Mouse (Mus musculus) urinary bladder, postnatal 14 days (tissue): ENCODE data around the gene Map3k7cl.

Experiments used
- DNase-seq: peaks from one replicate; pipeline ENCODE4 v3.0.0; 2021; ENCODE audit warnings: low spot score

Map3k7cl gene

DNA sequence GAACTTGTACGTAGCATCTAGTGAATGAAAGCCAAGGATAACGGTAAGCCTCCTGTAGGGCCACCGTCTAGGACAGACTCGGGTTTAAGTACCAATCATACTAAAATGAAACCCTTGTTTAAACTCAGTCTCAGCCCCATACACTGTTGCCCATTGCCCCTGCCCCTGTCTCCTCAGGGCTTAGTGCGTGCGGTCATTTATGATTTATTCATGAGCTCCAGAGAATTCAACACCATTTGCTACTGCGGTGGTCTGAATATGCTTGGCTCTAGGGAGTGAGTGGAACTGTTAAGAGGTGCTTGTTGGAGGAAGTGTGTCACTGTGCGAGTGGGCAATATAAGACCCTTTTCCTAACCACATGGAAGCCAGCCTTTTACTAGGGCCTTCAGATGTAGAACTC, 34.7 kb downstream of the Map3k7cl start:
- no peak for DNase-seq

DNA sequence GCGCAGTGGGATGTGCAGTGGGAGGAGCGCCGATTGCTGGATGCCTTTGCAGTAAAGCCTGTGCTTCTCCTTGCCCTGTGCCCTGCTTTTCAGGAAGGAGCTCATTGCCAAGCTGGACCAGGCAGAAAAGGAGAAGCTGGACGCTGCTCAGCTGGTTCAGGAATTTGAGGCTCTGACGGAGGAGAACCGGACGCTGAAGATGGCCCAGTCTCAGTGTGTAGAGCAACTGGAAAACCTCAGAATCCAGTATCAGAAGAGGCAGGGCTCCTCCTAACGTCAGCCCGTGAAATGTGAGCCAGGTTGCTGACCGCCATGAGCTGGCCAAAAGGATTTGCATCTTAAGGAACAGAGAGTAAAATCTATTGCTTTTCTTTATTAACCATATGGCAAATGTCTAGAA, 41.0 kb downstream of the Map3k7cl start:
- no peak for DNase-seq

DNA sequence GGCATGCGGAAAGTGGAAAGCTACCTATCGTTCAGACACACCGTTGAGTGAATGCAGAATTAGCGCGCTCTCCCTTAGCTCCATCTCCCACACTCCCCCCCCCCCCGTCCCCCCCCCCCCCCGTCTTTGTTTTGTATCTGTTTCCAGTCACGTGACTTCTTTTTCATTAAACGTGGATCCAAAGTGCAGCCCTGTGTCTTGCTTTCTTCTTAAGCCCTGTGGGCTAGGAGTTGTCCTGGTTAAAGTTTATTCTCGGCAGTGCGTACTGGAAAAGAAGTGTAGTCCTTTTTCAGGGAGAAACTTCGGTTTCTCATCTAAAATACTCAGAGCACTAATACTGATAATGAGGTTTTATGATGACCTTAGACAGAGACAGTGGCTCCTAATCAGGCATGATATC, 42.0 kb downstream of the Map3k7cl start:
- no peak for DNase-seq

DNA sequence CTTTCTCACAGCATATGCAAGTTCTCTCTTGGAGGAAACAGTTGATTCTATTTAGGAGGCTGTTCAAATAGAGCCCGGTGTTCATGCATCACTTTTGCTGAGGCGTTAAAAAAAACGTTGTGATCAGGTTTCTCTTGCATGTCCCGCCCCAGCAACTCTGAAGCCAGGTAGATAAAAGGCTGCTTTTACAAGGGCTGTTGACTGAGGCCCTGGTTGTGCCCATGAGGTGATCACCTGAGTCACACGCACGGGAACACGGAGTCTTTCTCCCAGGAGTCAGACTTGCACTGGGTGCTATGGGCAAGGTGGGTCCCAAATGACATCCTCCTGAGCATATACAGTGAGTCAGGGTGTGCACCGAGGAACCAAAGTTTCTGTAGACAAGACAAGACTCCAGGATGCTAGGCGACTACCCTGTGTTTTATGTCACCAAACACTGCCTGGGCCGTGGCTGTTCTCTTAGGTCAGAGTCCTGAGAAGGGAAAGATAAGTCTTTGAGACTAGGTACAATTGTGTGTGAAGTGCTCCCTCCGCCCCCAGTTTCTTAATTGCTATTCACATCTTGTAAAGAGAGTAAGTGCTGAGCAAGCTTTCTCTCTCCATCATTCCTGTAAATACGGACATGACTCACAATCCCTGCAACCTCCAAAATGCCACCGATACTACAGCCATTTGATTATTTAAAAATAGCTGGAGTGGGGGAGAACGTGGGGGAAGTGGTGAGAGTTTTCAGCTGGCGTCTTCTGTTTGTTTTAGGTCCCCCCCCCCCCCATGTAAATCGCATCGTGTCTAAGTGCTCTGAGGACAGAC, 49.8 kb downstream of the Map3k7cl start:
- no peak for DNase-seq

DNA sequence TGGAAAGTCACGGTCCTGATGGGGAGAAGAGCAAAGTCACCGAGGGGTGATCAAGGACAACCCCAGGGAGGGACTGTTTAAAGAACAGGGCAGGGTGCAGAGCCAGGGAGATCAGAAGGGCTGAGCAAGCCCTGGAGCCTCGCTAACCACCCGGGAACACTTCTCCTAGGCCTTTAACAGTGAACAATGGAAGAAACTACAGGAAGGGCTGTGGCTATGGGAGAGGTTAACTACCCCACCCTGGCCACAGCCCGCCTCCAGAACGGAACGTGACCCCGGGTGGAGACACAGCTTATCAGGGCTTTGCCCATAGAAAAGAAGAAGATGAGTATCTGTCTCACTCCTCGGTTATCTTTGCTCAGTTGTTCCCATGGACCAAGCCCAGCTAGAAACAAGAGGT, 50.9 kb downstream of the Map3k7cl start:
- DNase-seq, result no peak

DNA sequence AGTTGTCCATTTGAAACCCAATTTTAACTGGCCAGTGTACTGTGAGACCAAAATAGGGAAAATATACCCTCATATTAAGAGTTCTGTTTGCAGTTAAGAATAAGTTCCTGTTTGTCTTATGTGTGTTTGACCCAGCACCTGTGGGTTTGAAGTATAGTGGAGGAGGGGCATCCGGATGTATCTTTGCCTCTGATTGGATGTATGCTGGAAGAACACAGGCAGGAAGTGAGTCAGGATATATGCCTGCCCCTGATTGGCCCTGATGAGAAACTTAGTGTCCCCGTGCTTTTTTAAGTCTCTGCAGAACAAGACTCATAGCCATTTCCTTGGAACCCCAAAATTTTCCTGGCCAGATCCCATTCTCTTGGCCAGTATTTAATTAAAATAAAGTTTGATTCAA, 51.8 kb downstream of the Map3k7cl start:
- no peak for DNase-seq

- DNase-seq, result no peak
Observed at GRCm38 (mm10) chr16:87607383-87607782, 54.3 kb downstream of the Map3k7cl start.

GRCm38 (mm10) chr16:87607959-87608358, 54.8 kb downstream of the Map3k7cl start:
- no peak for DNase-seq

DNA sequence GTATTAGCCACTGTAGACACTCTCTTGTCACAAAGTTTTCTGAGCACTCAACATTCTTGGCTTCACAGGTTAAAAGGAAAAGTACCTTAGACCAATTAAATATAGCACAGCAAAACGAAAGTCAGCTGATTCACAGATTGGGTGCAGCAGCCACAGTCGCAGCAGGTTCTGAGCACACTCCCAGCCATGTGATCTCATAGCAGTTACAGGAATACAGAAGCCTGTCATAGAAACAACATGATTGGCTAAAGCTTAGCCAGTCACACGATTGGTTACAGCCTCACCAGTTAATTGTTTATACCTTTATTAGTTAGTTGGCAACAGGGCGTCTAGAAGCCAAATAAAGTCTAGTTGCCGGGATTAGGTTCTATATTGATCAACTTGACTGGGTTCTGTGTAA, 57.0 kb downstream of the Map3k7cl start:
- DNase-seq, result no peak

DNA sequence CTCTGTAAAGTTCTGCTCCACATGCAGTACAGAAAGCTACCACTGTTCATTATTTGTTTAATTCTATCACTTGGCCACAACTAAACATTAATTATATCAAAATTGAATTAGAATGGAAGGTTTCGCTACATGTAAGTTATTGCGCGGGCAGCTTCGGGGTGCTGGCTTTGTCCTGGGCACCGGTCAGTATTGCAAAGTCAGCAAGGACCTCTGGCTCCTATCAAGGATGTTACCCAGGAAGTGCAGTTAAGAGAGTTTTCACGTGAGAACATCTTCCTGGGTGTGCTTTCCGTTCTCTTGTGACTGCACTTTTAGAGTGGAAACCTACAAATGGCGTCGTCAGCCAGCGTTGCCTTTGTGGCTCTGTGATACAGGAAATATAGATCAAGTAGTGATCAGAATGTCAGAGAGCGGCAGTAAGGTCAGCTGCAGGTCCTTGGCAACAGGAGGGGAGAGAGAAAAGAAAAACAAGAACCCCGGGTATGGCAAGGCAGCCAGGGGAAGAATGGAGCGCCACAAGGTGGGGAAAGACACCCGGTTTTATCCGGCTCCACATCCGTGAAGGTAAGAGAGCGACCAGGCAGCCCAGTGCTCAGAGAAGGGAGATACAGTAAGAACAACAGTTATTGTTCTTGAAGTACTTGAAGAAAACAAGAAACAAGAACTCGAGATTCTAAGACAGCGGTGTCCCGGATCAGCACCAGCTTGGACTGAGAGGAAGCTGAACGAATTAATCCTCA, 57.6 kb downstream of the Map3k7cl start:
- no peak for DNase-seq

- DNase-seq, result peak; percentile 22
Observed at GRCm38 (mm10) chr16:87611420-87611819, 58.3 kb downstream of the Map3k7cl start.

DNA sequence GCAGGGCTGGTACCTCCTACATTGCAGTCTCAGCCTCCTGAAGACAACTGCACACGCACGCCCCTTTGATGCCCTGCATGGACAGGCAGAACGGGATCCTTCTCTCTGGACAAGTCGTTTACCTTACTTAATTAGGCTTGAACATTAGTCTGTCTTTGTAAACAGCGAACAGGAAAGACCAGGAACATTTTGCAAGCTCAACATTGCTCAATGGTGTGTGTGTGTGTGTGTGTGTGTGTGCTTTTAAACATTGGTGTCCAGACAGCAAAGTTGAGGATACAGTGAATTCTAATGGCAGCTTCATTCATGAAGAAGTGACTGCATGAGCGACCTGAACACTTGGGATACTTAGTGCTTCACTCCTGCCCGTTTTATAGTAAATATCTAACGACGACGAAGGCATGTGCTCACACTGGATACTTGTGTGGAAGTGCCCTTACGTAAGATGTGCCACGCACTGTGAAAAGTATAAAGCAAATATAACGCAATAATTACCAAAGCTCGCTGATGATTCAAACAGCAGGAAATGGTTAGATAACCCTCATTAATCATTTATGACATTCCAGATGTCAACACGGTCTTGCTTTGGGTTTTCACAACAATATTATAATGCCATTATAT, 59.2 kb downstream of the Map3k7cl start:
- no peak for DNase-seq

DNA sequence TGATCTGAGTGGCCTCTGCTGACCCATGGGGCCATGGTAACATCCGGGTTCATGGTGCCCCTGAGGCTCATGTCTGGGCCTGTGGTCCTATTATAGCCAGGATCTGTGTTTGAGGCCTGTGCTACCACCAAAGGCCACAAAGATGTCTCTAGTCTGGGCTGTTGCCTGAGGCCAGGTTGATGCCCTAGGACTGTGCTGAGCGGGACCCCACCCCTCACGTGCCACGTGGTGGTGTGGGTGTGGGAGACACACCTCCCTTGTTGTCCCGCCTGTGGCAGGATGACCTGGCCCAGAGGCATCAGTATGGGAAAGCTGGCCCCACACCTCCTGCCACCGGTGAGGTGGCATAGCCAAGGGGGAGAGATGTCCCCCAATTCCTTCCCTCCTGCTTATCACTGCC, 64.2 kb downstream of the Map3k7cl start:
- no peak for DNase-seq

- no peak for DNase-seq
Observed at GRCm38 (mm10) chr16:87621246-87621645, 68.1 kb downstream of the Map3k7cl start.

DNA sequence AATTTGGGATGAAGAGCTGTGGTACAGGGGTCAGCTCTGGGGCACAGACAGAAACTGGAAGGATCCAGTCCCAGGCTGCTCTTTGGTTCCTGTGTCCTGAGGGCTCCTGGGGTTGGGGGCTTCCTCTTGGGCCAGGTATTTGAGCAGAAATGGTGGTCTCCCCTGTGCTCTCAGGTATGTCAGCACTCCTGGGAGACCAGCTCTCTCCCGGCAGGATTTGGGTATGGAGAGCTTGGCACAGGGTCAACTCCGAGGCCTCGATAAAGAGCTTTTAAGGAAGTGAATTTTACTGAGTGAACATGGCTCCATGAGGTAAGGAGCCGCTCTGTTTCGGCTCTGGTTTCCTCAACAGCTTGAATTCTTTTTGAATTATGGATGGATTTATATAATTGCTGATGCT, 70.8 kb downstream of the Map3k7cl start:
- no peak for DNase-seq

- DNase-seq, result no peak
Observed at GRCm38 (mm10) chr16:87624937-87625336, 71.8 kb downstream of the Map3k7cl start.

DNA sequence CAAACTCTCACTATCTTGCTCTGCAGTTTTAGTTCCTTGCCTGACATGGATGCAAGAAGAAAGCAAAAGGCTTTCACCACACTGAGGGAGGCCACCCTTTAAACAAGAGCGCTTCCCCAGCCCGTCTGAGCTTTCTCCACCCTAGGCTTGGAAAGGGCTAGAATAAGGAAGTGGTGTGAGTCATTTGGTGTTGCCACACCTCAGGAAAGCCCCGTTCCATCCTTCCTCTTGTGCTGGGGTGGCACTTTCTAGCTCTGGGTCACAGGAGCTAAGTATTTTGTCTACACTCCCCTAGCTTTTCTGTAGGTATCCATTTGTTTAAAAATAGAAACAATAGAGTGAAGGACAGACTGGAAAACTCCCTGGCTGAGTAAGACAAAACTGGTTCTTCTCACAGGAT, 72.2 kb downstream of the Map3k7cl start:
- peak; percentile 18 for DNase-seq

DNA sequence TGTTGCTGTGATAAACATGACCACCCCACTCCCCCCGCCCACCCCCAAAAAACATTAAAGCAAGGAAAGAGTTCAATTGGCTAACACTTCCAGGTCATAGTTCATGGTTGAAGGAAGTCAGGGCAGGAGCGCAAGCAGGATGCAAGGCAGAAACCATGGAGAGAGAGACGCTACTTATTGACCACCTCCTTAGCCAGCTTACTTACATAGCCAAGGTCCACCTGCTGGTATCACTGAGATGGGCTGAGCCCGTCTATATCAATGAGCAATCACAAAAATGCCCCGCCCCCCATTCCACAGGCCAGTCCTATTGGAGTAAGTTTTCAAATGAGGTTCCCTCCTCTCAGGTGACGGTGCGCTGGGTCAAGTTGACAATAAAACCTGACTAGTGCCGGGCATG, 72.7 kb downstream of the Map3k7cl start:
- no peak for DNase-seq

DNA sequence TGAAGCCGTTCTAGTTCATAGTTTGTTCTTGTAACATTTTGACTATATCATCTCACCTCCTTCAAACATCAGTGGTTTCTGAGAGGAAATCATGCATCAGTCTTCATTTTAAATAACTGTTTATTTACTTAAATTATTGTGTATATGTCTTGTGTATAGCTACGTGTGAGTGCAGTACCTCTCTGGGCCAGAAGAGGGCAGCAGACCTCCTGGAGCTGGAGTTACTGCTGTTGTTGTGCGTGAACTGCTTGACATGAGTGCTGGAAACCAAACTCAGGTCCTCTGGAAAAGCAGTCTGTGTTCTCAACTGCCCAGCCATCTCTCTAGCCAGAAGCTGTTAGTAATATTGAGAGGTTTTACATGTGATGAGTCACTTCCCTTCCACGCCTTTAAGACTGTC, 73.6 kb downstream of the Map3k7cl start:
- no peak for DNase-seq

DNA sequence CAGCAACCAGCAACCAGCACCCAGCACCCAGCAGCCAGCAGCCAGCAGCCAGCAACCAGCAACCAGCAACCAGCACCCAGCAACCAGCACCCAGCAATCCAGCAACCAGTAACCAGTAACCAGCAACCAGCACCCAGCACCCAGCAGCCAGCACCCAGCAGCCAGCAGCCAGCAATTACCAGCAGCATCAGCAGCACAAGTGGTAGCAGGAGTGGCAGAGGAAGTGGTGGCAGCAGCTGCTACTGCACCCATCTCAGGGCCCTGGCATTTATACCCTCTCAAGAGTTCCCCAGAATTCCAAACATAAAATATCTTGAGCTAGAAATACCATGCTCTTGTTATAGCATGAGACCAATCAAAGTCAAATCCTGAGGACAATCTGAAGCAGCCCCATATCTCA, 81.6 kb downstream of the Map3k7cl start:
- DNase-seq, result no peak

DNA sequence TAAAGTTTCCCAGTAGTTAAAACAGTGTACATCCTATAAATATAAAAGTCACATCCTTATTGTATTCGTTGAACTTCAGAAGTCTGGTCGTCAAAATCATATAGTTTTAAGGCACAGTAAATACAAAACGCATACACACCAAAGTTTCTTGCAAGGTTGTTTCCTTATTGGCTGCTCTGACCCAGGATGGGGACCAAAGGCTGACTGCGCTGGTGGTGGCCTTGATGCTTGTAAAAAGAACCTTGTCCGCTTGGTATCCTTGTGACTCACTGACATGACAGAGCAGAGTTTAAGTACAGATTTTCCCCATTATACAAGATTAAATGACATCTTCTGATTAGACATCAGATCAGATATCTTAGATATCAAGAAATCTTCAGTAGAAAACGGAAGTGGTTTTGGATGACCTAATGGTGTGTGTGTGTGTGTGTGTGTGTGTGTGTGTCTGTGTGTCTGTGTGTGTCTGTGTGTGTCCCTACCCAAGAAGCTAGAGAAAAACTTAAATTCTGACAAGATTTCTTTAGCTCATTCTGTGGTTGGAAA, 82.2 kb downstream of the Map3k7cl start:
- DNase-seq, result no peak

DNA sequence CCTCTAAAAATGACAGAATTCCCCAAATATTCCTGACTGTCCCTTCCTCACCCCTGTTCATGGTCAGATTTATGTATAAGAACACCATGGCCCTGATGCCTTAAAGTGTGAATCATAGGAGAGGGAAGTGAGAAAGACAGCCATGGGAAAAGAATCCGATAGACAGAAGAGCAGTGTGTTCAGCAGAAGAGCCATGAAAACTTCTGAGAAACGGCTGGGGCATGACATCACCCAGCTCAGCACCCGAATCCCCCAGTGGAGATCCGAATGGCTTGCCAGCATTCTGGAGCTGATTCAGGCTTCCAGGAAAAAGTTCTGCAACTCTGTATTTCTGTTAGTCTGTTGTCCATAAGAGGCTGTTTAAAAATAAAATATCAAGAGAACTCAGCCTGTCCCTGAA, 82.7 kb downstream of the Map3k7cl start:
- DNase-seq, result peak; percentile 38

DNA sequence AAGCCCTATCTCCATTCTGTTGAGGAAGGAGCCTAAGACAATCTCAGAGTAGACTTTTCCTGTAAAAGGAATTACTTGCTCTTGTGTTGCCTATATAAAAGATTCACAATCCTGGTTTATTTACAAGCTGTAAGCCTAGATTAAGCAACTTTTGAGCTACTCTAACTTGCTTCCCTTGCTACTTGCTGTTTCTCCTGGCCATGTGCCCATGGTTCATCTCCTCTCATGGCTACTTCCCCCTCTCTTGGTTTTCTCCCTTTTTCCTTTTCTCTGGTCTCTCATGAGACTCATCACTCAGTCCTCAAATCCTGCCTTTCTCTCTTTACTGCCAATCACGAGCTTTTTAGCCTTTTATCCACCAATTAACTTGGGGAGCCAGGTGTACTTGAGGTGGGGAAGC, 85.0 kb downstream of the Map3k7cl start:
- no peak for DNase-seq
